Mouse (Mus musculus) small intestine, adult 2 months (tissue): ENCODE measurements around the gene Ifna16.

Experiments used
- CTCF ChIP-seq: fragments of 200-500 bp; IDR thresholded peaks from 2 replicates; pipeline ENCODE4 v1.5.1; 2012; ENCODE audit warnings: low read depth, mild to moderate bottlenecking, control low read depth, inconsistent platforms, low read length, moderate library complexity, mixed read lengths; ENCODE audit not compliant: insufficient replicate concordance, insufficient read length; ENCODE audit errors: extremely low read depth
- POLR2A ChIP-seq: fragments of 200-500 bp; IDR thresholded peaks from 2 replicates; pipeline ENCODE4 v1.6.1; 2012; ENCODE audit warnings: low read depth, mild to moderate bottlenecking, control low read depth, inconsistent platforms, low read length, moderate library complexity

DNA sequence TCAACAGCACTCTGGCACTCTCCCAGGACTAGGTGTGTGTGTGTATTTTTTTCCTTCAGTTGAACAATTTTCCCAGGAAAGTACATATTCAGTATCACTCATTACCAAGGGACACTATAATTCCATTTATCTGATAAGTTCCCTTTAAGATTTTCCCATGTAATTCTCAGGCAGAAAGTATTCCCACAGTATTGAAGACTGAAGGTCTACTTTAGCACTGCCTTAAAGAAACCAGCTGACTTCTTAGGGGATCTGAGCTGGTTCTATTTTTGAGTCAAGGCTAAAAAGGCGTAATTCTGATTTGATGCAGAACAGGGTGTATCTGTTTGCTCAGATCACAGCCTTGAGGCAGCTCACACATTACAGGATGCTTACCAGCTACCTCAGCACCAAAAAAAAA is 42.0 kb upstream of the Ifna16 start:
- TF ChIP-seq POLR2A (no peak), CTCF (no peak)
